Mouse (Mus musculus): ENCODE results near the gene Wdr75. TPM values are rescaled to one million over a fixed set of nuclear protein-coding genes. Genes with fewer than 3 reads are reported as not detected.
A peak's percentile ranks its signal among the peaks of the same experiment; 100 is the strongest.

The Wdr75 gene
- polyA plus RNA-seq, 1 experiment from 2014 or later = 22.0 TPM

- no peak overlapping the region for H3K9ac ChIP-seq (ENCODE audit: low read depth, low read length)
- no peak overlapping the region for H3K4me2 ChIP-seq (ENCODE audit: low read depth, low read length)
- H3K36me3 ChIP-seq (ENCODE audit: control insufficient read depth, insufficient read depth) = no peaks in the 10 kb centered on the region
- H3K27me3 ChIP-seq (ENCODE audit: control insufficient read depth, insufficient read depth, low read depth, low read length) = no peaks in the 10 kb centered on the region
- no peaks in the 10 kb centered on the region for H3K9me3 ChIP-seq (replicated peaks; ENCODE audit: control insufficient read depth, low read length)
- ATAC-seq (ENCODE audit: low read depth) = no peak
- H3K4me1 ChIP-seq (ENCODE audit: control insufficient read depth, low read depth, low read length) = no peaks in the 10 kb centered on the region
- H3K4me3 ChIP-seq (ENCODE audit: low read depth, low read length) = no peak overlapping the region
- 44% methylated on average over 5 of the region's 5 CpGs for WGBS (ENCODE audit: insufficient replicate concordance)
- no peak overlapping the region for H3K27ac ChIP-seq (ENCODE audit: low read length)
These were observed 27.4 kb upstream of the Wdr75 start for GRCm38 (mm10) chr1:45767533-45767932.

- no peak for ATAC-seq (ENCODE audit: low read depth)
- H3K9me3 ChIP-seq (replicated peaks; ENCODE audit: control insufficient read depth, low read length) = no peaks in the 10 kb centered on the region
- H3K9ac ChIP-seq (ENCODE audit: low read depth, low read length) = no peak overlapping the region
- H3K4me3 ChIP-seq (ENCODE audit: low read depth, low read length) = no peak overlapping the region
- H3K36me3 ChIP-seq (ENCODE audit: control insufficient read depth, insufficient read depth) = no peaks in the 10 kb centered on the region
- WGBS (ENCODE audit: insufficient replicate concordance) = 81% methylated on average over 13 of the region's 13 CpGs
- H3K4me2 ChIP-seq (ENCODE audit: low read depth, low read length) = no peak overlapping the region
- H3K4me1 ChIP-seq (ENCODE audit: control insufficient read depth, low read depth, low read length) = no peaks in the 10 kb centered on the region
- no peak overlapping the region for H3K27ac ChIP-seq (ENCODE audit: low read length)
- H3K27me3 ChIP-seq (ENCODE audit: control insufficient read depth, insufficient read depth, low read depth, low read length) = no peaks in the 10 kb centered on the region
These were observed 25.6 kb upstream of the Wdr75 start for GRCm38 (mm10) chr1:45769321-45769720.

GRCm38 (mm10) chr1:45770051-45770450, 24.9 kb upstream of the Wdr75 start:
- no peak overlapping the region for H3K9ac ChIP-seq (ENCODE audit: low read depth, low read length)
- ATAC-seq (ENCODE audit: low read depth) = no peak
- no peaks in the 10 kb centered on the region for H3K36me3 ChIP-seq (ENCODE audit: control insufficient read depth, insufficient read depth)
- no peak overlapping the region for H3K4me3 ChIP-seq (ENCODE audit: low read depth, low read length)
- H3K27ac ChIP-seq (ENCODE audit: low read length) = no peak overlapping the region
- H3K4me1 ChIP-seq (ENCODE audit: control insufficient read depth, low read depth, low read length) = no peaks in the 10 kb centered on the region
- no peaks in the 10 kb centered on the region for H3K27me3 ChIP-seq (ENCODE audit: control insufficient read depth, insufficient read depth, low read depth, low read length)
- H3K4me2 ChIP-seq (ENCODE audit: low read depth, low read length) = no peak overlapping the region
- H3K9me3 ChIP-seq (replicated peaks; ENCODE audit: control insufficient read depth, low read length) = no peaks in the 10 kb centered on the region
- WGBS (ENCODE audit: insufficient replicate concordance) = 69% methylated on average over 2 of the region's 2 CpGs

GRCm38 (mm10) chr1:45780606-45781288, 14.2 kb upstream of the Wdr75 start:
- WGBS (ENCODE audit: insufficient replicate concordance) = 40% methylated on average over 4 of the region's 4 CpGs
- Histone ChIP-seq H3K4me1 (ENCODE audit: control insufficient read depth, low read depth, low read length) (no peaks in the 10 kb centered on the region), H3K4me2 (ENCODE audit: low read depth, low read length) (no peak overlapping the region), H3K27ac (ENCODE audit: low read length) (no peak overlapping the region), H3K36me3 (ENCODE audit: control insufficient read depth, insufficient read depth) (no peaks in the 10 kb centered on the region), H3K9ac (ENCODE audit: low read depth, low read length) (no peak overlapping the region), H3K9me3 (replicated peaks; ENCODE audit: control insufficient read depth, low read length) (no peaks in the 10 kb centered on the region), H3K27me3 (ENCODE audit: control insufficient read depth, insufficient read depth, low read depth, low read length) (no peaks in the 10 kb centered on the region), H3K4me3 (ENCODE audit: low read depth, low read length) (no peak overlapping the region)
- no peak for ATAC-seq (ENCODE audit: low read depth)

GRCm38 (mm10) chr1:45816889-45817288, 21.9 kb downstream of the Wdr75 start:
- no peak for ATAC-seq (ENCODE audit: low read depth)
- 21% methylated on average over 1 of the region's 1 CpGs for WGBS (ENCODE audit: insufficient replicate concordance)
- no peak overlapping the region for H3K27ac ChIP-seq (ENCODE audit: low read length)
- no peak overlapping the region for H3K4me2 ChIP-seq (ENCODE audit: low read depth, low read length)
- H3K27me3 ChIP-seq (ENCODE audit: control insufficient read depth, insufficient read depth, low read depth, low read length) = no peaks in the 10 kb centered on the region
- H3K4me3 ChIP-seq (ENCODE audit: low read depth, low read length) = no peak overlapping the region
- no peaks in the 10 kb centered on the region for H3K9me3 ChIP-seq (replicated peaks; ENCODE audit: control insufficient read depth, low read length)
- no peak overlapping the region for H3K9ac ChIP-seq (ENCODE audit: low read depth, low read length)
- H3K4me1 ChIP-seq (ENCODE audit: control insufficient read depth, low read depth, low read length) = no peaks in the 10 kb centered on the region
- H3K36me3 ChIP-seq (ENCODE audit: control insufficient read depth, insufficient read depth) = peaks cover 36% of the 10 kb centered on the region

GRCm38 (mm10) chr1:45818564-45818963, 23.6 kb downstream of the Wdr75 start:
- 85% methylated on average over 9 of the region's 9 CpGs for WGBS (ENCODE audit: insufficient replicate concordance)
- ATAC-seq (ENCODE audit: low read depth) = no peak
- H3K36me3 ChIP-seq (ENCODE audit: control insufficient read depth, insufficient read depth) = peaks cover 26% of the 10 kb centered on the region

GRCm38 (mm10) chr1:45824441-45824840, 29.5 kb downstream of the Wdr75 start:
- H3K9me3 ChIP-seq (replicated peaks; ENCODE audit: control insufficient read depth, low read length) = no peaks in the 10 kb centered on the region
- no peak overlapping the region for H3K27ac ChIP-seq (ENCODE audit: low read length)
- H3K4me1 ChIP-seq (ENCODE audit: control insufficient read depth, low read depth, low read length) = no peaks in the 10 kb centered on the region
- no peak overlapping the region for H3K4me3 ChIP-seq (ENCODE audit: low read depth, low read length)
- no peak overlapping the region for H3K4me2 ChIP-seq (ENCODE audit: low read depth, low read length)
- peaks cover 11% of the 10 kb centered on the region for H3K36me3 ChIP-seq (ENCODE audit: control insufficient read depth, insufficient read depth)
- peak; percentile 39; the same call in 1 of the 2 replicates for ATAC-seq (ENCODE audit: low read depth)
- no peaks in the 10 kb centered on the region for H3K27me3 ChIP-seq (ENCODE audit: control insufficient read depth, insufficient read depth, low read depth, low read length)
- 36% methylated on average over 1 of the region's 1 CpGs for WGBS (ENCODE audit: insufficient replicate concordance)
- H3K9ac ChIP-seq (ENCODE audit: low read depth, low read length) = no peak overlapping the region

More at GRCm38 (mm10) chr1:45818564-45818963, 23.6 kb downstream of the Wdr75 start:
- H3K9me3 ChIP-seq (replicated peaks; ENCODE audit: control insufficient read depth, low read length) = no peaks in the 10 kb centered on the region
- no peaks in the 10 kb centered on the region for H3K27me3 ChIP-seq (ENCODE audit: control insufficient read depth, insufficient read depth, low read depth, low read length)
- no peak overlapping the region for H3K4me3 ChIP-seq (ENCODE audit: low read depth, low read length)
- no peak overlapping the region for H3K9ac ChIP-seq (ENCODE audit: low read depth, low read length)
- H3K4me2 ChIP-seq (ENCODE audit: low read depth, low read length) = no peak overlapping the region
- no peaks in the 10 kb centered on the region for H3K4me1 ChIP-seq (ENCODE audit: control insufficient read depth, low read depth, low read length)
- H3K27ac ChIP-seq (ENCODE audit: low read length) = no peak overlapping the region

- Histone ChIP-seq H3K36me3 (ENCODE audit: control insufficient read depth, insufficient read depth) (peaks cover 8% of the 10 kb centered on the region), H3K27ac (ENCODE audit: low read length) (no peak overlapping the region), H3K4me1 (ENCODE audit: control insufficient read depth, low read depth, low read length) (no peaks in the 10 kb centered on the region), H3K4me3 (ENCODE audit: low read depth, low read length) (no peak overlapping the region), H3K27me3 (ENCODE audit: control insufficient read depth, insufficient read depth, low read depth, low read length) (no peaks in the 10 kb centered on the region), H3K9me3 (replicated peaks; ENCODE audit: control insufficient read depth, low read length) (no peaks in the 10 kb centered on the region), H3K9ac (ENCODE audit: low read depth, low read length) (no peak overlapping the region), H3K4me2 (ENCODE audit: low read depth, low read length) (no peak overlapping the region)
- 34% methylated on average over 5 of the region's 5 CpGs for WGBS (ENCODE audit: insufficient replicate concordance)
- peak; percentile 64 for ATAC-seq (ENCODE audit: low read depth)
These were observed 30.2 kb downstream of the Wdr75 start for GRCm38 (mm10) chr1:45825140-45825539.

- 75% methylated on average over 3 of the region's 3 CpGs for WGBS (ENCODE audit: insufficient replicate concordance)
- Histone ChIP-seq H3K27me3 (ENCODE audit: control insufficient read depth, insufficient read depth, low read depth, low read length) (no peaks in the 10 kb centered on the region), H3K9me3 (replicated peaks; ENCODE audit: control insufficient read depth, low read length) (no peaks in the 10 kb centered on the region), H3K4me2 (ENCODE audit: low read depth, low read length) (no peak overlapping the region), H3K9ac (ENCODE audit: low read depth, low read length) (no peak overlapping the region), H3K4me3 (ENCODE audit: low read depth, low read length) (no peak overlapping the region), H3K36me3 (ENCODE audit: control insufficient read depth, insufficient read depth) (peaks cover 5% of the 10 kb centered on the region), H3K27ac (ENCODE audit: low read length) (no peak overlapping the region), H3K4me1 (ENCODE audit: control insufficient read depth, low read depth, low read length) (no peaks in the 10 kb centered on the region)
- no peak for ATAC-seq (ENCODE audit: low read depth)
These were observed 30.7 kb downstream of the Wdr75 start for GRCm38 (mm10) chr1:45825630-45826029.
